Mouse (Mus musculus) B cell, adult 2 months (primary cell): Measurements from ENCODE around the gene Tnxb.
"Not testable (repeated sequence)": the region's sequence is repeated elsewhere in the genome, so short reads cannot be mapped to it uniquely, and the experiment has no call there.

Experiments
- DNase-seq, 2 experiments: peaks; one replicate each; pipeline ENCODE4 v3.0.0; 2022

Gene Tnxb

DNA sequence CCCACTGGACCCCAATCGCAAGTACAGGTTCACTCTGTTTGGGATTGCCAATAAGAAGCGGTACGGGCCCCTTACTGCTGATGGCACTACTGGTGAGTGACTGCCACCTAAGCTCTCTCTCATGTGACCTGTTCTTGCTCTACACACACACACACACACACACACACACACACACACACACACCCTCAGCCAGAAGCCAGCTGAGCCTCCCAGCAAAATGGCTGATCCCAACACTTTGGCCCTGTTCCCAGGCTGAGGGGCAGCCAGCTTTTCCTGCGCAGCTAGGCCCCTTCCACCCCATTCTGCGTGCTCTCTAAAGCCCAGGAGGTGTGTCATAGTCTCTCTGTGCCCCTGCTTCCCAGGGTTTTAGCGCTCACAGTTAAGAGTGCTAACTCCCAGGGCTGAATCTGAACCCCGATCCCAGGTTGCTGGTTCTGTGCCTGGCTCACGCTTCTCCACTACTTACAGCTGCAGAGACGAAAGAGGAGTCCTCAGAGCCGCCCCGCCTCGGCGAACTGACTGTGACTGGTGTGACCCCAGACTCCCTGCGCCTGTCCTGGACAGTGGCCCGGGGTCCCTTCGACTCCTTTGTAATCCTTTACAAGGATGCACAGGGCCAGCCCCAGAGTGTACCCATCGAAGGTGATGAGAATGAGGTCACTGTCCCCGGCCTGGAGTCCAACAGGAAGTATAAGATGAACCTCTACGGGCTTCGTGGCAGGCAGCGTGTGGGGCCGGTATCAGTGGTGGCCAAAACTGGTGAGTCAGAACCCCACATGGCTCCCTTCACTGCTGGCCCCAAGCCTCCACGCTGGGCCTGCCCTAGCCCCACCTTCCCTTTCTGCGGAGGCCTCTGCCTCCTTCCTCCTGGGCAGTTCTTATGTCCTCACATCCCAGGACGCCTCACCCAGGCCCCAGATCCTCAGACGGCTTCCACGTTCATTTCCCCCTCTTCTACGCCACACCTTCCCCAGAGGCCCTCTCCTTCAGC, 15.1 kb downstream of the Tnxb start:
- no peak for DNase-seq

DNA sequence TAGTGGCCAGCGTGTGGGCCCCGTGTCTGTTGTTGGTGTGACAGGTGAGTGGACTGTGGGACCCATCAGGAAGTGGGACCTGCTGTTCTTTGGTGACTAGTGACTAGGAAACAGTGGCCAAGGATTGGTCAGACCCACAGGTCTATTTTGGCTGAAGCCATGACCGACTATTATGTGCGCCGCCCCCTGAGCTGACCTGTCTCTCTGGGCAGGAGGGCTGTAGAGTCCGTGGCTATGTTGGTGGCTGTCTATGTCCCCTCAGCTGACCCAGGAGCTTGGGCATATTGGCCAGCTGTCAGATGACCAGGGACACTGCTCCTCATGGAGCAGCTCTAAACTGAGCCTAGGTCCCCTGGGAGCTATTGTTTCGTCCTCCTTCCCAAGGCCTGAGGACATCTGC, 18.6 kb downstream of the Tnxb start:
- DNase-seq, result no peak

DNA sequence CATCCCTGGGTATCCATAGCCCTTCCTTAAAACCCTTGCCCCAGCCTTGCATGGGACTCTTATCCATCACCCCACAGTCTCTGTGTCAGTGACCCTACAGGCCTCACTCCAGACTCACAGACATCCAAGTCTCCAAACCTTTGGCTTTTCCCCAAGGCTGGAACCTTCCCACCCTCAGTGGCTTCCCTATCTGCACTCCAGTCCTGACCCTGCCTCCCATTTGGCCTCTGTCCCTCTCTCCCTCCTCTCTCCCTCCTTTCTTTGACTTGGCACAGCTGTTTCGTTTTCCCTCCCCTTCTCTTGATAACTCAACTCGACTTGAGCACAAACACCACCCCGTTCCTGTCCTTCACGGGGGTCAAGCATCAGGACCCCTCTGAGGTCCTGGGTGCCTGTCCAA, 20.1 kb downstream of the Tnxb start:
- DNase-seq, result no peak

DNA sequence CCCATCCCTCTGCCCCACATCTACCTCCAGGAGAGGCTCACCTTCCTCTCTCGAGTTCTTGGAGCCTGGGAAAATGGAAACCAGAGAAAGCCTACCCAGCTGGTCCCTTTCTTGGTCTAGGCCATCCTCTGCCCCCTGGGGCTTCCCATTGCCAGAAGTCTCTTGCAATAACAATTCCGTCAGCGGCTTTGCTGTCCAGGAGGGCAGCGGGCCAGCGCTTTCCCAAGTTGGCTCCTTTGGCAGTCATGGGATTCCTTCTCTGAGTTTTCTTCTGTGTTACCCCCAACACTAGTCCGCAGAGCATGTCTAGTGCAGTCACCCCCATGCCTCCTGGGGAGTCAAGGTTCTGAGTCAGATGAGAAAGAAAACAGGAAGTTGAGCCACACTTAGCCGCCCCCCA, 22.6 kb downstream of the Tnxb start:
- DNase-seq, result no peak

DNA sequence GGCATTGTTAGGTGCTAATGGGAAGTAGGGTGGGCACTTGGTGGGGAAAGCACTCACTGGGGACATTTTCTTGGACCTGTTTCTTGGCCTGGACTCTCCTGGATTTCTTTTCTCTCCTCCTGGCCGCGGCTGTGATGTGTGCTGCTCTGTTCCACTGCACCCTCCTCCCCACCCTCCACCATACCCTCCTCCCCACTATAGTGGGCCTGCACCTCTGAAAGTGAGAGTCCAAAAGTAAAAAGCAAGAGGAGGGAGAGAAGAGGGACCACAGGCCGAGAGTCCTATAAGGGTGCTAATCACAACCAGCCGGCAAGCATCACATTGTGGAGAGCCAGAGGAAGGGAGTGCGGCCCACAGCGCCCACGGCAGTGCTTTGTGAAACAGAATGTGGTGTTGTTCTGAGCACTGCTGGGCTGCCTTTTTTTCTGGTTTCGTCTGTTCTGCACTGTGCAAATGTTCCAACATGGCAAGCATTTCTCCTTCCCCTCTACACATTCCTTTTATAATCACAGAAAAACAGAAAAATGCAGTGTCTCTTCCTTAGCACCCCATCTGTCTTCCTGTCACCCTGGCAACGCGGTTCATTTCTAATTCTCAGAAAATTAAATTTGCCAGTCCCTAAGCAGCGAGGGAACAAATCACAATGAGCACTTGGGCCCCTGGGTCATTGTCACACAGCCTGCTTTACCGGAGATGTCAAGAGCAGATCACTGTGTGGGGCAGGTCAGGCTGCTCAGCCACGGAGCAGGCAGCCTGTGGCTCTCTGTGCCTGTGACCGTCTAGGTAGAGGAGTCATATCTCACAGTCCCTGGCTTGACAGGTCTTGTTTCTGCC, 29.5 kb downstream of the Tnxb start:
- DNase-seq, result no peak

DNA sequence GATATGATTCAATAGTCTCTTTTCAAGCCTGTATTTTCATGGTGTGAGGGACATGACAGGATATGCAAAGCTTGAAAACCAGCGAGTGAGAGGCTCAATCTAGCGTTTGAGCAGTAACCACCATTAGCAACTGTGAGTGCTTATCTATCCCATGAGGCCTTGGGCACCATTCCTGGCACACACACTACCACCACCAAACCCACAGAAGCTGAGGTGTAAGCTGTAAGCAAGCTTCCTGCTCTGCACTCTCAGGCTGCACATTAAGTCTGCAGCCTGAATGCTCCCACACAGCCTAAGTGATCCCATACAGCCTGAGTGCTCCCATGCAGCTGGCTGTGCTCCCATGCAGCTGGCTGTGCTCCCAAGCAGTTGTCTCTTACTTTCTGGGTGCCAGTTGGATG, 30.3 kb downstream of the Tnxb start:
- DNase-seq, result no peak

DNA sequence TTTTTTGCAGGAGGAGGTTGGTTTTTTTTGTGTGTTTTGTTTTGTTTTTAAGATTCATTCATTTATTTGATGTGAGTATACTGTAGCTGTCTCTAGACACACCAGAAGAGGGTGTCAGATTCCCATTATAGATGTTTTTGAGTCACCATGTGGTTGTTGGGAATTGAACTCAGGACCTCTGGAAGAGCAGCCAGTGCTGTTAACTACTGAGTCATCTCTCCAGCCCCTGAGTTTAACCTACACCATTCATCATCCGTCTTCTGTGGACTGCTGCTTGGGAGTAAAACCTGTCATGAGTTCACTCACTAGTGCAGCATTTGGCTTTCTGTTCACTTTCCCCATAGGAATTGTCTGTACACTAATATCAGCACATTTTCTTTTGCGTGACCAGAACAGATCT, 36.1 kb downstream of the Tnxb start:
- DNase-seq, result not testable (repeated sequence)

DNA sequence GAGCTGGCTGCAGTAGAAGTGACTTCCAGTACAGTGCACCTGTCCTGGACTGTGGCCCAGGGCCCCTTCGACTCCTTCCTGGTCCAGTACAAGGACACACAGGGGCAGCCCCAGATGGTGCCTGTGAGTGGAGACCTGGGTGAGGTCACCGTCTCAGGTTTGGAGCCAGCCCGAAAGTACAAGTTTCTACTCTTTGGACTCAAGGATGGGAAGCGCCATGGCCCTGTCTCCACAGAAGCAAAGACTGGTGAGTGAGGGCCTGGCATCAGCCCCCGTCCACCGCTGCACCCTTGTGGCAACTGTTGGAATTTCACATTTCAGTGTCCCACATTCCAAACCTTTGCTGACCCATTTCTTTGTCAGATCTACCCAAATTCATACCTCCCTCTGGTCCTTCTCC, 42.6 kb downstream of the Tnxb start:
- DNase-seq, result peak; percentile 49 to 51

DNA sequence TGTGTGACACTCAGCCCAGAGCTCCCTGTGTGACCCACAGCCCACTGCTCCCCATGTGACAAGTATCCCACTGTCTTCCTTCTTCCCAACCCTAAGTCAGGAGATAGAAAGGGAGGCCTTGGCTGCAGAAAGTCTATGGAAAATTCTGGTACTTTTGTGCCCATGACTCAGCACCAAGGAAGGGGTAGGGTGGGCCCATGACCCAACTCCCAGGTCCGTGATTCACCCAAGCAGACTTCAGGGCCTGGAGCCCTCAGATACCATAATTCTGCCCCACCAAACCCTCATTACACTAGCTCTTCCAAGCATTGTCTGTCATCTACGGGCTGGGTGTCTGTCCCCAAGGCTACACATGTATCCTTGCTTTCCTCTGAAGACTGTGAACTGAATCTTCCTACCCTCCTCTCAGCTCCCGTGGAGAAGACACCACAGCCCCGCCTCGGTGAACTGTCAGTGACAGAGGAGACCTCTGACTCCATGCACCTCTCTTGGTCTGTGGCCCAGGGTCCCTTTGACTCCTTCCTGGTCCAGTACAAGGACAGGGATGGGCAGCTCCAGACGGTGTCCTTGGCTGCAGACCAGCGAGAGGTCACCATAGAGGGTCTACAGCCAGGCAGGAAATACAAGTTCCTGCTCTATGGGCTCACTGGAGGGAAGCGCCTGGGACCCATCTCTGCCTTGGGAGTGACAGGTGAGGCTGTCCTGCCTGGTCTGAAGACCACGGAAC, 44.0 kb downstream of the Tnxb start:
- DNase-seq, result not testable (repeated sequence)

DNA sequence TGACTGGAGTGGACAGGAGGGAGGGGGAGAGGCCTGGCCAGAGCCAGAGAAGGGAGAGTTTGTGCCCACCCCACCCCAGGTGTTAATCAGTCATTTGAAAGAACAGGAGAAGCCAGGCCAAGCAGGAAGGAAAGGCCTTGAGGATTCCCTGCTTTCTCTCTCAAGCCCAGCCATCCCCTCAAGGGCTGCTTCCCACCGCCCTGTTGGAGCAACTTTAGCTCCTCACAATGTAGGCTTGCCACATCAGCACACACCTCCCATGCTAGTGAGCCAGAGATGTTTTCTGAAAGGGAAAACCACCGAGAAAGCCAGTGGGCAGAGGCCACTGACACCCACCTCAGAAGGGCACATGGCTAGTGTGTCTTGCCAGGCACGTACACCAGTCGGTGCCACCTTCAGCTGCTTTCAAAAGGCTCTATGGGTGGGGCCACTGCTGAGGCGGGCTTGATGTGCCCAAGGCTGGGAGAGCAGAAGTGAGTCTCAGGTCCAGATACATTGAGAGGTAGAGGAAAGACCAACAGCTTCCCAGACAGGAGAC, 44.6 kb downstream of the Tnxb start:
- not testable (repeated sequence) for DNase-seq

DNA sequence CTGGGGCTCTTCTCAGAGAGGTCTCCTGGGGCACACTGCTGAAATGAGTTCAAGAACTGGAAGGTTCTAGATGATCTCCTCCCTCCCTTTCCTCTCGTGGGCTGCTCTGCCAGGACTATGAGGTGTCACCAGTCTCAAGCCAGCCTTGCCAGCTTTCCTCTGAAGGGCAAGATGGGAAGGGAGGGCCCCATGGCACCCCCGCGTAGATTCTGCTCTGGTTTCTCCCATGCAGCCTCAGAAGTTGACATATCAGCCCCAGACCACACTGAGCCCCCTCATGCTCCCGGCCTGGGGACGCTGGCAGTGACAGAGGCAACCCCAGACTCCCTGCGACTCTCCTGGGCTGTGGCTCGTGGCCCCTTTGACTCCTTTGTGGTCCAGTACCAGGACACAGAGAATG, 45.1 kb downstream of the Tnxb start:
- not testable (repeated sequence) for DNase-seq

DNA sequence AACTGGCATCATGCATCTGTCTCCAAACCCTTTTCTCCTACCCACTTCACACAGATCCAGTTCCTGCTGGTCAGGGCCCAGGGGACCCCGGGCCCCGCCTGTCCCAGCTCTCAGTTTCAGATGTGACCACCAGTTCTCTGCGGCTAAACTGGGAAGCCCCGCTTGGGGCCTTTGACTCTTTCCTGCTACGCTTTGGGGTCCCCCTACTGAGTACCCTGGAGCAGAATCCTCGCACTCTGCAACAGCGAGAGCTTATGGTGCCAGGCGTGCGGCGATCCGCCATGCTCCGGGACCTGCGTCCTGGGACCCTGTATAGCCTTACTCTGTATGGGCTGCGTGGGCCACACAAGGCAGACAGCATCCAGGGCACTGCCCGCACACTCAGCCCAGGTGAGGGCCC, 45.9 kb downstream of the Tnxb start:
- no peak for DNase-seq

DNA sequence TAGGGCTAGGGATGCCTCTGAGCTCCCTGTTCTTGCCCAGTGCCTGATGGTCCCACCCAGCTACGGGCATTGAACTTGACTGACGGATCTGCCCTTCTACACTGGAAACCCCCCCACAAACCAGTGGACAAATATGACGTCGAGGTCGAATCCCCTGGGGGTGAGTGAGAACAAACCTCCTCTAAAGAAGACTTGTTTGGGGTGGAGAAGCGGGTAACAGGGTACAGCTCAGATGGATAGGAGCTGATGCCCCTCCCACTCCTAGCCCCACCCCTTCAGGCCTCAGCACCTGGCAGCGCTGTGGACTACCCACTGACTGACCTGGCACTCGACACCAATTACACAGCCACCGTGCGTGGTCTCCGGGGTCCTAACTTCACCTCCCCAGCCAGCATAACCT, 47.1 kb downstream of the Tnxb start:
- no peak for DNase-seq

DNA sequence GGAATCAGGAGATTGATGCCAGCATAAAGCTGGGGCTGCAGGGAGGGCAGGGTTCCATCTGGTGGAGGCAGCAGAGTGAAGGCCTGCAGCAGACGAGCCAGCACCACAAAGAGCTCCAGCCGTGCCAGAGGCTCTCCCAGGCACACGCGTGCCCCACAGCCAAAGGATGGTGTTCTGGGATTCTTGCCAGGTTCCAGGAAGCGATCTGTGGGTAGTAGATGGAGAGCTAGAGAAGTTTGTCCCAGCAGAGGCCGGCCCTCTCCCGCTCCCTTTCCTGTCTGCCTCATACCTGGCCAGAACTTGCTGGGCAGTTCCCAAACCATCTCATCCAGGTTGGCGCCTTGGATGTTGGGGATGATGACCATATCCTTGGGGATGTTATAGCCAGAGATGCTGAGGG, 49.6 kb downstream of the Tnxb start:
- DNase-seq, result not testable (repeated sequence)

DNA sequence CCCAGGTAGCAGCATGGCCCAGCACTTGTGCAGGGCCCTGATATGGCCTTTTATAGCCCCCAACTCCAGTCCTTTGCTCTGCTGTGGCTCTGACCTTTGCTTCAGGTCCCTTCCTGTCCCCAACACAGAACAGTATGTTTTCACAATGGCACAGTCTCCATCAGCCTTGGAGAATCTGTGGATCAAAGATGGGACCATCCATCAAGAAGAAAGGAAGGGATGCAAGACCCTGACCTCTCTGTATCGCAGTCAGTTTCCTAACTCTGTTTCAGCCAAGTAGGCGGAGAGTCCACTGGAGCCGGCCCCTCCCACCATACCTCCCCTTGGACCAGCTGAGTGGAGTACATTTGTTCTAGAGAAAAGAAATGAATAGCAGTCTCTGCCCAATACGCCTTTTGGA, 51.9 kb downstream of the Tnxb start:
- not testable (repeated sequence) for DNase-seq

DNA sequence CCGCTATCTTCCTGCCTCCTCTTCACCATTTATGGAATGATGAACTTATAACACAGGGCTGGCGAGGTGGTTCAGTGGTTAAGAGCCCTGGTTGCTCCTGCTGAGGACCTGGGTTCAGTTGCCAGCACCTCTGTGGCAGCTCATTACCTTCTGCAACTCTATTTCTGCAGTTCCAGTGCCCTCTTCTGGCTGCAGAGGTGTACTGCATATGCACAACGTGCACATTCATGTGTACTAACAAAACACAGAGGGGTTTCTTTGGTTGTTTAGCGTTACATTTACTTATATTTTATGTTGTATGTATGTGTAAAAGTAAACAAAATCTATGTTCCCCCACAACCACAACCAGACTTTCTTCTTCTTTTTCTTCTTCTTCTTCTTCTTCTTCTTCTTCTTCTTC, 52.7 kb downstream of the Tnxb start:
- no peak for DNase-seq

DNA sequence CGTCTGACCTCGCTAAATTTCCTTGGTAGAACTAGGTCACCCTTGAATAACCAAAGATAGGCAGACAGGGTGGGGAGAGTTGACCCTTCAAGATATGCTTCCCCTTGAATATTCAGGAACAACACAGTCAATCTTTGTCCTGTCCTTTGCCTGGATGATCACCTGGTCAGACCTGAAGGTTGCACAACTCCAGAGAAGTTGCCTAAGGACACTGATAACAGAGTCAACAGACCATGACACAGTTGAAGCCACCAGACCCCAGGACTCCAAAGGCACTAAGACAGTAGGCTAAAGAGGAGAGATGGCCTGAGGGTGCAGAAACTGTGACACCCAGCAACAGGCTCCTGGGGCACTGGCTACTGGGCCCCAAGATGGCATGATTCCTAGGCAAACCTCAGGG, 57.6 kb downstream of the Tnxb start:
- no peak for DNase-seq

DNA sequence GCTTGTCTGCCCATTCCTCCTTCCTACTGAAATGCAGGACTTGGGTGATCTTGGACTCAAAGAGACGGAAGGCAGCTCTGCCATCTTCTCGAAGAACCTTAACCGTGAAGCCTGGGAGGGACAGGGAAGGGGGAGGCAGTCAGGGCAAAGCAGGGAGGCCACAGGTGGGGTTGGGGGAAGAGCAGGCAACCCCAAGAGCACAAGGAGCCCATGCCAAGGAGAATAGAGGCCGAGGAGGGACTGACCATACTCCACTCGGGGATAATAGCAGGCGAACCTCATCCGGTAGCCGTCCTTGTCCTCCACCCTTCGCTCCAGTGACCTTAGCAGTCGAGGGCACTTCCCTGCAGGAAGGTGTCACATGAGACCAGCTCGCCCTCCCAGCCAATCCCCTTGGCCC, 58.8 kb downstream of the Tnxb start:
- DNase-seq, result not testable (repeated sequence)

DNA sequence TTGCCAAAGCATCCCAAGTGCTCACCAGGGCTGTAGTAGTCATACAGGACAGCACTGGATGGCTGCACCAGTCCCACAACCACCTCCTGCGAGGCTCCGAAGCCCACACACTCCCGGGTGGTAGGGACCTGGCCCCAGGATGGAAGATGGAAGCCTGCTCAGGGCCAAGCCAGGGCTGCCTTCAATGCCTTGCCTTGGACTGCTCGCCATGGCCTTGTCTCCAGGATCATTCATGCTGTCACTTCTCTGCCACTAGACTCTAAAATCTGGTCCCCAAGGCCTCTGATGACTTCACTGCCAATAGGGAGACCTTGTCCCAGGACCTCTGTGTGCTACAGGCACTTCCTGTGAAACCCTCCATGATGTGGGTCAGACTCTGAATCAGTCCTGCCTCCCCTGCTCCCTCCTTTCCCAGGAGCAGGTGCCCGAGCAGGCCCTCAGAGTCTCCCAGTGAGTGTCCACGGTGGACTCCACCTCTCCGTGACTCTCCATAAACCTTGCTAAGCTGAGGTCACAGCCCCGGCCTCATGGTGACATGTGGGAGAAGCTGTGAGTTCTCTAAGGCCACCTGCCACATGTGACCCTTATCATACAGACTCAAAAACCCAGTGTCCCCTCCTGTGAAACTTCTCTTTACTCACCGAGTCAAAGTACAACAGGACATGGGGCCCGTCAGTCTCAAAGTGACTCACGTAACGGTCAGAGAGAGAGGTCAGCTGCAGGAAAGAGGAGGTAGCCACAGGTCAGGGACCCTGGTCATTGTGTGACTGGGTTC, 59.6 kb downstream of the Tnxb start:
- not testable (repeated sequence) for DNase-seq

DNA sequence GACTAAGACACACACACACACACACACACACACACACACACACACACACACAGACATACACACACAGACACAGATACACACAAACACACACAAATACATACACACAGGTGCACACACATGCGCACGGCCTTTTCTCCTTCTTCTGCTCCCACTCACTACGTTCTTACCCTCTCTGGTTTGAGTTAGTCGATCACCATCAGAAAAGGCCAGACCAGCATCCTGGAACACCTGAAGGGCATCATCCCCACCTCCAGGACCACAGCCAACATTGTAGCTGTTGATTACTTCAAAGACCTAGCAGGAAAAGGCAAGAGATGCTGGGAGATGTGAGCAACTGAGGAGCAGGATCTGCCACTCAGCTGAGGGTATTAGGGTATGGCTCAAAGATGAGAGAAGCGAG, 67.1 kb downstream of the Tnxb start:
- not testable (repeated sequence) for DNase-seq

DNA sequence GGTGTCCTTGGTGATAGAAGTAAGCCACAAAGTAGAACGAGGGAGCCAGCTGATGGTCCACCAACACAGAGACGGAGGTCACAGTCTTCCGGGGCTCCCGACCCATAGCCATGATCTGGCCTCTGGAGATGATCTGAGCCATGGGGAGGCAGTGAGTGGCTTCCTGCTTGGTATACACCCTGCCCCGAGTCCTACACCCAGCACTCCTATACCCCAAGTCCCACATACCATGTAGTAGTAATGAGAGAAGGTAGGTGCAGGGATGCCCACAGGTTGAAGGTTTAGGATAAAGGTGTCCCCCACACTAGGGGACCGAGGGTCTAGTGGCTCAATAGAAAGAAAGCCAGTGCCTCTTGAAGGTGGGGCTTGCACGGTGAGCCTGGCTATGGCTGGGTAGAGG, 69.4 kb downstream of the Tnxb start:
- not testable (repeated sequence) for DNase-seq

DNA sequence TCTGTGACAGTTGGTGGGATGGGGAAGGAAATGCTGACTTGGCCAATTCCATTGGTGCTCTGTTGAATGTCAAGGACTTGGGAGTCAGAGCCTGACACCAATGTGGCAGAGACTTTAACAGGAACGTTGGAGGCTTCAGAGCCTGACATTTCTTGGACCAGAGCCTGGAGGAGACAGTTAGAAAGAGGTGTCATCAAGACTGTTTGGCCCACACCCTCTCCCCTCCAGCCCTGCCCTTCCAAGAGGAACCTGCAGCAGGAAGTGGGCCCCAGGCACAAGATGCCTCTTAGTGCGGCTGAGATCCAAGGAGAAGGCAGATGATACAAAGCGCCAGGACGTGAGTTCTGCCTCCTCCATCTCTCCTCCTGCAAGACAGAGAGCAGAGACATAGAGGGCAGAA, 69.9 kb downstream of the Tnxb start:
- DNase-seq, result no peak
